Mouse (Mus musculus) bone marrow macrophage, adult 2 months (primary cell): ENCODE data around the gene Hoxd8.

Experiments
- CTCF ChIP-seq: IDR thresholded peaks from 2 replicates; pipeline ENCODE4 v1.5.1; 2012; ENCODE audit warnings: low read depth, mild to moderate bottlenecking, low read length, moderate library complexity
- POLR2A ChIP-seq: IDR thresholded peaks from 2 replicates; pipeline ENCODE4 v1.6.1; 2012; ENCODE audit warnings: mild to moderate bottlenecking, low read depth, low read length, borderline replicate concordance

DNA sequence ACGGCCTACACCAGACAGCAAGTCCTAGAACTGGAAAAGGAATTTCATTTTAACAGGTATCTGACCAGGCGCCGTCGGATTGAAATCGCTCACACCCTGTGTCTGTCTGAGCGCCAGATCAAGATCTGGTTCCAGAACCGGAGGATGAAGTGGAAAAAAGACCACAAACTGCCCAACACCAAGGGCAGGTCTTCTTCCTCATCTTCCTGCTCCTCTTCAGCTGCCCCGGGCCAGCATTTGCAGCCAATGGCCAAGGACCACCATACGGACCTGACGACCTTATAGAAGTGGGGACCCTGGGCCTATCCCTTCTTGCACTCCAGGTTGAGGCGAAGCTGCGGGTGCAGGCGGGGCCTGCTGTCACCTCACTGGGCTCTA lies 23.9 kb downstream of the Hoxd8 start:
- TF ChIP-seq CTCF (no peak), POLR2A (no peak)
